Mouse (Mus musculus): ENCODE measurements around the gene Mtch2. TPM values are rescaled to one million over a fixed set of nuclear protein-coding genes. Genes with fewer than 3 reads are reported as not detected.
"Not testable (repeated sequence)": the region's sequence is repeated elsewhere in the genome, so short reads cannot be mapped to it uniquely, and the experiment has no call there.

Gene Mtch2
- 100 to 1,000 TPM; 412 to 444 TPM for total RNA-seq (2021)
- long read RNA-seq, experiment 1, transcript Mtch2-203 (12 exons, 1,066 nt): minor isoform, 7 of 658 reads
- long read RNA-seq, experiment 1, transcript Mtch2-202 (12 exons, 2,281 nt): minor isoform, 6 of 658 reads
- long read RNA-seq, experiment 1, transcript Mtch2-205 (13 exons, 2,596 nt): major isoform, 568 of 658 reads
- long read RNA-seq, experiment 1, partial matches to known transcripts: 19 of 658 reads
- long read RNA-seq, experiment 1, other reads (novel, unspliced or antisense): 55 of 658 reads
- long read RNA-seq, experiment 2, transcript Mtch2-205 (13 exons, 2,596 nt): major isoform, 417 of 492 reads
- long read RNA-seq, experiment 2, partial matches to known transcripts: 20 of 492 reads
- long read RNA-seq, experiment 2, other reads (novel, unspliced or antisense): 47 of 492 reads

DNA sequence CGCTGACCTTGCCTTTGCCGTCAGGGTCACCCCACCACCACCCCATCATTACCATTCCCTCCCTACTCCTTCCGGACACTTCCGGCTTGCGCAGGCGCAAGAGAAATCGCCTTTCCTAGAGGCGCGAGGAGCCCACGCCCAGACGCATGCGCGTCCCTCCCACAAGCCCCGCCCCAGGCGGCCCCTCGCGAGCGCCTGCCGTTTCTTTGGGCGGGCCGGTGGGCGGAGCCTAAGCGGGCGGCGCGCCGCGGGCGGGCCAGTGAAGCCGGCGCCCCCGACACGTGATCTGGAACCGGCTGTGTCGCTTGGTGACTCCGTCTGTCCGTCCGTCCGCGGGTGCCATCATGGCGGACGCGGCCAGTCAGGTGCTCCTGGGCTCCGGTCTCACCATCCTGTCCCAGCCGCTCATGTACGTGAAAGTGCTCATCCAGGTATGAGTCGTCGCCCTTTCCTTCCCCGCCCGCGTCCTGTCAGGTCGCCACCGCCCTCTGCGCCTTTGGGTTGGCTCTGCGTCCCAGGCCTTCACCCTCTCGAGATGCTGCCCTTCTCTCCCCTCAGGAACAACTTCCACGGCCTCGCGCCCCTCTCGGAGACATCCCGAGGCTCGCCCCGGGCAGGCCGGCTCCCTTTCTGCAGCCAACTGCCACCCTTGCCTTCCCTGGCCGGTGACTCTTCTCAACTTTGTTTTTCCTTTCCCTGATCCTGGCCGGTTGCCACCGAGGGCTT lies at the start of gene Mtch2:
Gene Mtch2, plus strand, starts transcription at position 201 of the 726 bp plus-strand sequence.
- DNase-seq: peak; percentile 100

DNA sequence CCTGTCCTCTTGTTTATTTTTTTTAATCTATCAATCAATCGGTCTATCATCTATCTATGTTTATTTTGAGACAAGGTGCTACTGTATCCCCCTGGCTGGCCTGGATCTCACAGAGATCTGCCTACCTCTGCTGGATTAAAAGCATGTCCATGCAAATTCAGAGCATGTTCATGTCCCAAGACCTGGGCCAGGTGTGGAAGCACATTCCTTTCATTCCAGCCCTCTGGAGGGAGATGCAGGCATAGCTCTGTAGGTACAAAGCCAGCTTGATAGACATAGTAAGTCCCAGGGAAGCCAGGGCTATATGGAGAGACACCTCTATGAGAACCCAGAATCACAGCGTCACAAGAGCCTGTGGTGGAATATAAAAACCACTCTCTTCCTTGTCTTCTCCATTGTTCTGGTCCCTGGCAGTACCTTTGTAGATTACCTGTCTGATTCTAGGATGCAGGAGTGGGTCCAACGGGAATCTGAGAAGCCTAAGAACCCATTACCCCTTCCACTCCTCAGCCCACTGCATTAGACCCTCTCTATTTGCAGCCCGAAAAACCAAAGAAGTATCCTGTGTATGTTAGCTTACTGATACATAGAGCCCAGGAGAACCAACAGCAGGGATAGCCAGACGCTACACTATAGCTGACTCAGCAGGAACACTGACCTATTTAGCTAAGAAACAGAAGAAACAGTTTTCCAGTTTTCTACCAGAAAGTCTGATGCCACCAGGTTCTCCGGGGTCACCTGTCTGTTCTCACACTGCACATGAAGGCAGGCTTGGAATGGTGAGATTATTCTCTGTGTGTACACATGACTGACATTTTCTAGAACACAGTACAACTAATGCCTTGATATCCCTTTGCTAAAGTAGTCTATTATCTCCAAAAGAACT lies 38.5 kb upstream of the Mtch2 start:
- DNase-seq: no peak

GRCm38 (mm10) chr2:90810751-90811150 lies 36.2 kb upstream of the Mtch2 start:
- DNase-seq: no peak

- DNase-seq: no peak
Observed at GRCm38 (mm10) chr2:90815266-90815665, 31.7 kb upstream of the Mtch2 start.

- DNase-seq: no peak
Observed at GRCm38 (mm10) chr2:90816144-90816543, 30.8 kb upstream of the Mtch2 start.

- no peak for DNase-seq
Observed at GRCm38 (mm10) chr2:90818710-90819109, 28.2 kb upstream of the Mtch2 start.

DNA sequence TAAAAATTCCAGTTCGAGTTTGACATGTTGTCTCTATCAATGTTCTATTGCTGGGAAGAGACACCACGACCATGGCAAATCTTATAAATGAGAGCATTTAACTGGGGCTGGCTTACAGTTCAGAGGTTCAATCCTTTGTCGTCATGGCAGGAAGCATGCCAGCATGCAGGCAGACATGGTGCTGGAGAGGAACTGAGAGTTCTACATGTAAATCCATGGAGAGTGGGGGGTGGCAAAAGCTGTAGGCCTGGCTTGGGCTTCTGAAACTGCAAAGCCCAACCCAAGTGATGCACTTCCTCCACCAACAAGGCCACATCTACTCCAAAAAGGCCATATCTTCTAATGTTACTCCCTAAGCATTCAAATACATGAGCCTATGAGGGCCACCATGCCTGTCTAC lies 26.1 kb upstream of the Mtch2 start:
- DNase-seq: no peak

GRCm38 (mm10) chr2:90822978-90823377 lies 24.0 kb upstream of the Mtch2 start:
- no peak for DNase-seq

DNA sequence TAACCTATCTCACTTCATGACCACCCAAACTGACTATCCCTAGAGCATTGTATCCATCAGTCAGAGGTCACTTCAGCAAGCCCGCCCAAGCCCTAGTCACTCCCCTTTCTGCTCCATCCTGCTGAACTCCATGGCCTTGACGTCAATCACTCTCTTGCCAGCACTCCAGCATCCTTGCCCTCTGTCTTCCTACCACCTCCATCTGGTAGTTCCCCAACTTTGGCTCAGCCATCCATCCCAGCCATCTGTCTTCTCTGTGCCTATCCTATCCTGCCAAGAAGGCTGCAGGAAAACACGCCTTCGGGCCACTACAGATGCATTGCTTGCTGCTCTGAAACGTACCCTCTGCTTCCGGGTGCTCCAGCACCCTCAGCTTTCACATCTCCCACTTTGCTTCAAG lies 23.2 kb upstream of the Mtch2 start:
- DNase-seq: no peak

- DNase-seq: not testable (repeated sequence)
Observed at GRCm38 (mm10) chr2:90824528-90824927, 22.4 kb upstream of the Mtch2 start.

GRCm38 (mm10) chr2:90825515-90826172 lies 21.3 kb upstream of the Mtch2 start:
- no peak for DNase-seq

- peak; percentile 20 for DNase-seq
Observed at GRCm38 (mm10) chr2:90828739-90829138, 18.2 kb upstream of the Mtch2 start.

DNA sequence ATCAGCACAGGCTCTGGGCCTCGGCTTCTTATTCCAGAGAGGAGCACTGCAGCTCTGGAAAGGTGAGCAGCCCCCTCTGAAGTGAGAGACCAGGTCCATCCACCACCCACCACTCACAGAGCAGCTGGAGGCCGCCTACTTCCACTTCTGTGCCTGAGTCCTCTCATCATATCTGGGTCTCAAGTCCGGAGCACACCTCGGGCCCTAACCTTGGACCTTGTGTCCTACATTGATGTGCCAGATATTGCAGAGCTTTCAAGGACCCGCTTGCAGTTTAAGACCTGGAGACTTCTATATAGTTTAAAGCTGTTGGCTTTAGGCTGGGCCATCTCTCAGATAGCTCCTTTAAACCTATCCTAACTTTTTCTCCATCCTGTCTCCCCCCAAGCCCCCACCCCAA lies 13.5 kb upstream of the Mtch2 start:
- DNase-seq: no peak

DNA sequence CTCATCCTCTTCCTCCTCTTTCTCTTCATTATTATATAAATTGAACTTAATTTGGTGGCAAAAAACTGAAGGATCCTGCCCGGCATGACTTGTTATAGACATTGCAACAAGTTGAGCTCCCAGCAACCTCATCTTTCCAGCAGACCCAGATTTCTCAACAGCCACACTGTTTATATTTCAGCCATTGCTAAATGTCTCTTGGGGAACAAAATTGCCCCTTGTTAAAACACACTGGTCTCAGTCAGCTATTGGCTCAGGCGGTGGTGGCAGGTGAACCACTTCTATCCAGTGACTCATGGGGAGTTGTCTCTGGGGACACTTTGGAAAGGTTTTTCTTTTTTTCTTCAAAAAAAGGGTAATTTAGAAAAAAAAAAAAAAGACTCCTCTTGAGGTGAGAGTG lies 8.3 kb upstream of the Mtch2 start:
- DNase-seq: peak; percentile 14

DNA sequence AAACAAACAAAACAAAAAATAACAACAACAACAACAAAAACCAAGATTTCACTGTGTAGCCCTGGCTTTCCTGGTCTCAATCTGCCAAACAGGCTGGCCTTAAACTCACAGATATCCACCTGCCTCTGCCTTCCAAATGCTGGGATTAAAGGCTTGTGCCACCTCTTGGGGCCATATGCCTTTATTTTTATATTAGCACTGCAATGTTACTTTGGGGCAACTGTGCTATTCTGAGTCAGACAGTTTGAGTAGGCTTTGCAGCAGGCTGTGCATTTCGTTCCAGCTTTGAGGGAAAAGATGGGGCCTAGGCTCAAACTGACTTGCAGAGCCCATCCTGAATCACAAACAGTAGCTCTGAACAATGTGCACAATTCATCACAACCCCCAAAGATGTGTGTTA lies 3.3 kb upstream of the Mtch2 start:
- DNase-seq: no peak

DNA sequence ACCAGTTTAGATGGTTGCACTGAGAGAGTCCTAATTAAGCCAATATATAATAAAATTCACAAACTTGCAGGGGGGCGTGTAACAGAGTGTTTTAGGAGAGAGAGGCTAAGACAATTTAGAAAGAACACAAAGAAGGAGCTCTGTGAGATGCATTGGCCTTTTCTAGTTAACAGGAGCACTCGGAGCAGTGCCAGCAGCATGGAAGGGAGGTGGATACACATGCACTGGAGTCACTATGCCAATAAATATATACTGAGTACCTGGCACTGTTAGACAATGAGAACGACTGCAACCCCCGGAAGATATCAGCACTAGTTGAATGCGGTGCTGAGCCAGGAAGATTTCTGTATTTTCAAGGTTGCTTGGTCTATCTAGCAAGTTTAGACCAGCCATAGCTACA lies 2.7 kb upstream of the Mtch2 start:
- DNase-seq: no peak

DNA sequence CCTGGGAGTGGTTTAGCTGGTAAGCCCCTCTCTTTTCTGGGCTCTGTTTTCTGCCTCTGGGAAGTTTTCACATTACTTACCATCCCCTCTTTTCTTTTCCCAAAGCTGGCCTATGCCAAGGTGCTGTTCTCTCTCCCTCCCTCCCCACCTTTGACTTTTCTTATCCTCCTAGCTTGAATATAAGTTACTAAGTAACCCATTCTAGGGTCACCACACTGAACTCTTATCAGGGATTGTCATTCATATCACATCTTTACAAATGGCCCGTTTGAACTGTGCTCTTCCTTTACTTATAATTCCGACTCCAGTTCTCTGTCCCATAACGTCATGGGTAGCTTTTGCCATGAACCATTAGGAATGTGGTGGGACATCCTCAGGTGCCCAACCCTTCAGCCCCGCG lies 1.7 kb upstream of the Mtch2 start:
- DNase-seq: no peak

DNA sequence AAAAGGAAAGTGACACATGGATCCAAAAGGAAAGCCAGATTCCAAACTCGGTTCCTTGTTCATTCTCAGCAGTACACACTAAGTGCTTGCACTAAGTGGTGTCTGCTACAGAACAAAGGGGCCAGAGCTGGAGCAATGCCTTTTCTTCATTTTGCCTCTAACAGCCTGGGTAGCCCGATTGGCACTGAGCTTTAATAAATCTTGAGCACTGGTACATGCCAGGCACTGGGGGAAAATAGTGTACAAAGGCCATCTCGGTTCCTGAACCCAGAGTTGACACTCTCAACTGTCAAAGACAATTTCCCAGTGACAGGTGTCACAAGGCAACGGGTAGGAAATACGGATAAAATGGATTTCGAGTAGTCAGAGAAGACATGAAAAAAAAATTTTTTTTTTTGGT lies 784 bp upstream of the Mtch2 start:
- peak; percentile 63 for DNase-seq

GRCm38 (mm10) chr2:90846597-90846954 lies 379 bp upstream of the Mtch2 start:
- no peak for DNase-seq

DNA sequence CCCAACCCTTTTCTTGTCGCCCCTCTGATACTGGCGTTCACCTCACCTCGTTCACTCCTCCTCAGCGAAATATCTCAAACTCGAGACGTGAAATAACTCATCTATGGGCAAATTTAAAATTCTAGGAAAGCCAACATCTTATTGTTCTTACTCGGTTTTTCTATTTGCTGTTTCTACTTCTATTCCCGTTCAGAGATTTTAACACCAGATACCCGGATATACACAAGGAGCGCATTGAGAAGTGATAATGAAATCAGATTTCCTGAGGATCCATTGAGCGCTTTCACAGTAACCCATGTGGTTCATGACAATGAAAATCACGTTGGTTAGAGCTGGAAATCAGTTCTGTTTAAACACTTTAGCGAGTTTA lies 711 bp downstream of the Mtch2 start:
- no peak for DNase-seq

DNA sequence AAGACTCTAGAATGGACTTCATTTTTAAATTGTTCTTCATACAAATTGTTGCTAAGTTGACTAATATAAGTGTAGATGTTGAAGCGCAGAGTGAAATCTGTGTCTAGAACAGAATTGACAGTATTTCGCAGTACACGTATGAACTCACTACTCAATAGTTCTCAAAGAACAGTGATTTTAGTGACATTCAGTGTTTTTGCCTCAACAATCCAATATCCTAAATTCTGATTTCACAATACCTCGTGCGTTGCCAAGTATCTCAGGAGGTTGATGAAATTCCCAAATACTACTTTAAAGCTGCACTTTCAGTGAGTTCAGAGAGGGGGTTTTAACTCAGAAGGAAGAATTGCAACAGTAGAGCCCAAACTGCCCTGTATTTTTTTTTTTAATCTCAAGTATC lies 1.4 kb downstream of the Mtch2 start:
- no peak for DNase-seq

GRCm38 (mm10) chr2:90850401-90850800 lies 3.4 kb downstream of the Mtch2 start:
- no peak for DNase-seq
